Mouse (Mus musculus): ENCODE measurements around the gene Vmn2r68. TPM values are rescaled to one million over a fixed set of nuclear protein-coding genes. Genes with fewer than 3 reads are reported as not detected.

Vmn2r68 gene
- total RNA-seq (2022), result not detected

GRCm38 (mm10) chr7:85237683-85238082, at the start of gene Vmn2r68:
TSS of gene Vmn2r68 (minus strand) at chr7:85237783.
- no peak for DNase-seq

Other genes starting within 250 kb of the Vmn2r68 start
- gene Vmn2r66, start 225.5 kb downstream of the Vmn2r68 start, total RNA-seq (2022), result not detected
- gene Vmn2r67, start 81.8 kb downstream of the Vmn2r68 start, total RNA-seq (2022), result not detected
- not detected for gene Vmn2r69, start 178.1 kb upstream of the Vmn2r68 start, total RNA-seq (2022)